Mouse (Mus musculus) bone marrow macrophage, adult 2 months (primary cell): ENCODE measurements around the gene Fscn2. TPM values are rescaled to one million over a fixed set of nuclear protein-coding genes. Genes with fewer than 3 reads are reported as not detected.

Experiments used
- H3K27ac ChIP-seq: 2 replicates; pipeline ENCODE4 v1.5.1; 2012; ENCODE audit warnings: low read depth, low read length; ENCODE audit not compliant: insufficient read depth
- H3K4me1 ChIP-seq: 2 replicates; pipeline ENCODE4 v1.6.1; 2012; ENCODE audit warnings: low read length; ENCODE audit not compliant: control insufficient read depth, insufficient read depth
- H3K4me3 ChIP-seq: 2 replicates; pipeline ENCODE4 v1.5.1; 2012; ENCODE audit warnings: mild to moderate bottlenecking, low read length, moderate library complexity; ENCODE audit not compliant: insufficient read depth
- CTCF ChIP-seq: IDR thresholded peaks from 2 replicates; pipeline ENCODE4 v1.5.1; 2012; ENCODE audit warnings: low read depth, mild to moderate bottlenecking, low read length, moderate library complexity
- POLR2A ChIP-seq: IDR thresholded peaks from 2 replicates; pipeline ENCODE4 v1.6.1; 2012; ENCODE audit warnings: mild to moderate bottlenecking, low read depth, low read length, borderline replicate concordance
- polyA plus RNA-seq: library from polyadenylated mRNA; stranded (reverse); fragments of >200 nt; gene quantifications from 2 replicates; pipeline ENCODE4 v1.2.4, GENCODE M21; 2012; ENCODE audit not compliant: missing spikeins, insufficient read depth, insufficient read length

Gene Fscn2
- polyA plus RNA-seq, 1 experiment, result not detected

DNA sequence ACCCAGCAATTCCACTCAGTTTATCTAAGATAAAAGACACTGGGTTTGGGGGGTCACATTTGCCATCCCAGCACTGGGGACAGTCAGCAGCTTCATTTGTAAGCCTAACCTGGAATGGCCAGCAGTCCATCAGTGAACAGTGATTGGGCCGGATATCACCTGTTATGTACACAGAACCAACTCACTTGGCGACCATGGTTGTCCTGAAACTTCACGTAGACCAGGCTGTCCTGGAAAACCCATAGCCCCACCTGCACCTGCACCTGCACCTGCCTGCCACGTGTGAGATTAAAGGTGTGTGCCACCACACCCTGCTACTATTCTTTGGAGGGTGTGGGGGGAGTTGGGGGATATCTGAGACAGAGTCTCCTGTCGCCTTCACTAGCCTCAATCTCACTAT lies 42.0 kb upstream of the Fscn2 start:
- H3K4me3 ChIP-seq, result no peak overlapping the region
- peaks cover 13% of the 10 kb centered on the region for H3K4me1 ChIP-seq
- no peak overlapping the region for H3K27ac ChIP-seq
- TF ChIP-seq CTCF (no peak), POLR2A (no peak)

- H3K4me1 ChIP-seq, result peaks cover 9% of the 10 kb centered on the region
- no peak overlapping the region for H3K27ac ChIP-seq
- no peak for TF ChIP-seq CTCF
- H3K4me3 ChIP-seq, result no peak overlapping the region
These were observed 41.2 kb upstream of the Fscn2 start for GRCm38 (mm10) chr11:120320156-120320555.

DNA sequence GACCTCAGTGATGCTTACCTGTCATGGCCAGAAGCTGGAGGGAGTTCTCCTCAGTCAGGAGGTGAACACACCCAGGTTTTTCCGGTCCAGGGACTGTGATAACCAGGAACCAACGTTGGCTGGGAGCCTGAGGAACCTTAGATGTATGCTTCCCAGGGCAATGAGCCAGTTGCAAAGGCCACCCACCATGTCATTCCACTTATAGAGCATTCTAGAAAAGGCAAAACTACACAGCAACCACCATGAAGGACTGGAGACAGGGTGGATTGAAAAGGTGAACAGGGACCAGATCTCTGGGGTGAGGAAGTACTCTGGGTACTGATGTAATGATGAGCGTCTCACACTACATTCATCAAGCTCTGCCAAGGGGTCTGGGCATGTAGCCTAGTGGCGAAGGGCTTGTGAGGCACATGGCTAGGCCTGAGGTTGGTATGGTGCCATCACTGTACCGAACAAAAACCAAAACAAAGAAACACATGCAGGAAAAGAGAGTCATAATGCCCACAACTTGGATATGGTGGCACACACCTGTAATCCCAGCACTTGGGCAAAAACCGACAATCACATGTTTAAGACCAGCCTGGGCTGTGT lies 25.8 kb upstream of the Fscn2 start:
- Histone ChIP-seq H3K27ac (no peak overlapping the region), H3K4me1 (no peaks in the 10 kb centered on the region), H3K4me3 (no peak overlapping the region)
- TF ChIP-seq CTCF (no peak), POLR2A (no peak)

- no peak for TF ChIP-seq CTCF
- TF ChIP-seq POLR2A, result no peak
- Histone ChIP-seq H3K4me3 (no peak overlapping the region), H3K4me1 (no peaks in the 10 kb centered on the region), H3K27ac (no peak overlapping the region)
These were observed 23.9 kb upstream of the Fscn2 start for GRCm38 (mm10) chr11:120337447-120337846.

DNA sequence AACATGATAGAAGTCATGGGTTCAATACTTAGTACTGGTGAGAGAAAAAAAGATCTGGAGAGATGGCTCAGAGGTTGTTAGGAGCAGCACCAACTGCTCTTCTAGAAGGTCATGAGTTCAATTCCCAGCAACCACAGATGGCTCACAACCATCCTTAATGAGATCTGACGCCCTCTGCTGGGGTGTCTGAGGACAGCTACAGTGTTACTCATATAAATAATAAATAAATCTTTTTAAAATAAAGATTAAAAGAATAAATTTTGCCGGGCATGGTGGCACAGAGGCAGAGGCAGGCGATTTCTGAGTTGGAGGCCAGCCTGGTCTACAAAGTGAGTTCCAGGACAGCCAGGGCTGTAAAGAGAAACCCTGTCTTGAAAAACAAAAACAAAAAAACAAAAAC lies 22.5 kb upstream of the Fscn2 start:
- H3K4me3 ChIP-seq, result no peak overlapping the region
- TF ChIP-seq POLR2A (no peak), CTCF (no peak)
- H3K27ac ChIP-seq, result no peak overlapping the region
- H3K4me1 ChIP-seq, result no peaks in the 10 kb centered on the region

- no peak overlapping the region for H3K27ac ChIP-seq
- no peaks in the 10 kb centered on the region for H3K4me1 ChIP-seq
- TF ChIP-seq CTCF, result no peak
- no peak for TF ChIP-seq POLR2A
- H3K4me3 ChIP-seq, result no peak overlapping the region
These were observed 21.3 kb upstream of the Fscn2 start for GRCm38 (mm10) chr11:120339978-120340513.

- Histone ChIP-seq H3K4me3 (no peak overlapping the region), H3K27ac (no peak overlapping the region), H3K4me1 (no peaks in the 10 kb centered on the region)
- no peak for TF ChIP-seq POLR2A
- no peak for TF ChIP-seq CTCF
These were observed 19.7 kb upstream of the Fscn2 start for GRCm38 (mm10) chr11:120341661-120342060.

DNA sequence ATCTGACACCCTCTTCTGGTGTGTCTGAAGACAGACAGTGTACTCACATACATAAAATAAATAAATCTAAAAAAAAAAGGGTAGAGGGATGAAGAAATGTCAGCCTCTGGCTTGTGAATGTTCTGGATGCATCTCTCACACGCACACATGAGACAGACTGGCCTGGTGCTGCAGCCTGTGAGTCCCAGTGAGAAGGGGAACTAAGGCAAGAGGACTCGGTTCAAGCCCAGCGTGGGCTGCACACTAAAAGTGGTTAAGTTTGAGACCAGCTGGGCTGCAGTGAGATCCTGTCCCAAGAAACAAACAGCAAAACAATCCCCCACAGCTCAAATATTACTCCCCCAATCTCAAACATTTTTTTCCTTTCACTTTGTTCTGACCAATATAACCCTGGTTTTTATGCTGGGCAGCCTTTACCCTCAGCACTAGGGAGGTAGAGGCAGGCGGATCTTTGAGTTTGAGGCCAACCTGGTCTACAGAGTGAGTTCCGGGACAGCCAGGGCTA lies 18.6 kb upstream of the Fscn2 start:
- no peaks in the 10 kb centered on the region for H3K4me1 ChIP-seq
- TF ChIP-seq POLR2A, result no peak
- TF ChIP-seq CTCF, result no peak
- H3K27ac ChIP-seq, result no peak overlapping the region
- no peak overlapping the region for H3K4me3 ChIP-seq

DNA sequence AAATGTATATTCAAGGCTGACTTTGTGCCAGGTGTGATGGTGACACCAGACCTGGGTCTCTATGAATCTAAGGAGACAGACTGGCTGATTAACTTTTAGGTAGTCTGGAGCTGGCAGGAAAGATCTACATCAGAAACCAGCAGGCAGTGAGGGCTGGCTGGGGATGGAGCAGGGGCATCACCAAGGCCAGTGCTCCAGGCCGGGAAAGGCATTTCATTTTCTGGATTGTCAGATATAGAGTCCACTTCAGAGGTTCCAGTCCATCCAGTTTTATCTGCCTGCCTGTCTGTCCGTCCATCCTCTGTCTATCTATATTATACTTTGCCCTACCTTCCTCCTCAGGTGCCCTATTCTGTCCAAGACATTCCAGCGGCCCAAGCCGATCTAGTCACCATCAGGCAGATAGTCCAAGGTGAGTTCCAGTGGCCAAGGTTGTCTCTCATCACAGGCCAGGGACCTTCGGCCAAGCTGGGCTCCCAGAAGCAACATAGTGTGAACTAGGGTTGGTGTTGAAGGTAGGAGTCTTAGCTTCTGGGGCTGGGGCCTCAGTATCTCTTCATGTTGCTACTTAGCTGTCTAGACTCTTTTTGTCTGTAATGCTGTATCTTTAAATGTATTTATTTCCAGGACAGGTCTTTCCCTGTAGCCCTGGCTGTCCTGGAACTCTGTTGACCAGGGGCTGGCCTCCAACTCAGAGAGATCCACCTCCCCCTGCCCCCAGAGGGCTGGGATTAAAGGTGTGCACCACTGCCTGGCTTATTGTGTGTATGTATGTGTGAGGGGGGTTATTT lies 17.6 kb upstream of the Fscn2 start:
- H3K4me1 ChIP-seq, result no peaks in the 10 kb centered on the region
- H3K4me3 ChIP-seq, result no peak overlapping the region
- no peak overlapping the region for H3K27ac ChIP-seq
- TF ChIP-seq POLR2A, result no peak
- no peak for TF ChIP-seq CTCF

DNA sequence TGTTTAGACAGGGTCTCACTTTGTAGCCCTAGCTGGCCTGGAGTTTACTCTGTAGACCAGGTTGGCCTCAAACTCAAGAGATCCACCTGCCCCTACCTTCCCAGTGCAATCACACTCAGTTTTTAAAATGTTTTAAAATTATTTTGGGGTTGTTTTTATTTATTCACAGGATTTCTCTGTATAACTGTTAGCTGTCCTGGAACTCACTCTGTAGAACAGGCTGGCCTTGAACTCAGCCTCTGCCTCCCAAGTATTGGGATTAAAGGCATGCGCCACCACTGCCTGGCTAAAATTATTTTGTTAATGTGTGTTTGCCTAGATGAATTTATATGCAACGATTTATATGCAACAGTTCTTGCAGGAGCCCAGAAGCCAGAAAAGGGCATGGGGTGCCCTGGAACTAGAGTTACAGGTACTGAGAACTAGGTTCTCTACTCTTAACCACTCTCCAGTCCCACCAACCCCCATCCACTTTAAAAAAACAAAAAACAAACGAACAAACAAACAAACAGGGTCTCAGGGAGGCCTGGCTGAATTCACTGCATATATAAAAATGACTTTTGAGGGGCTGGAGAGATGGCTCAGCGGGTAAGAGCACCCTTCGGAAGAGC lies 16.9 kb upstream of the Fscn2 start:
- Histone ChIP-seq H3K4me1 (no peaks in the 10 kb centered on the region), H3K4me3 (no peak overlapping the region), H3K27ac (no peak overlapping the region)
- TF ChIP-seq POLR2A, result no peak
- no peak for TF ChIP-seq CTCF
